Mouse (Mus musculus): ENCODE results near the gene Fem1a. TPM values are rescaled to one million over a fixed set of nuclear protein-coding genes. Genes with fewer than 3 reads are reported as not detected.

Gene Fem1a
- total and polyA plus RNA-seq, 2 experiments from 2014 or later, result 37.1 to 82.1 TPM

- no peak overlapping the region for H3K4me2 ChIP-seq (ENCODE audit: low read depth, low read length)
- peak overlapping the region; percentile 90 for H3K27ac ChIP-seq (ENCODE audit: low read depth)
- DNase-seq (ENCODE audit: low spot score), result peak; percentile 63
- H3K36me3 ChIP-seq (replicated peaks; ENCODE audit: control insufficient read depth, insufficient read depth, low read length), result no peaks in the 10 kb centered on the region; the same call in 1 of the 2 replicates
- H3K4me1 ChIP-seq (ENCODE audit: control insufficient read depth, insufficient read depth), result peaks cover 15% of the 10 kb centered on the region; the same call in 1 of the 2 replicates
- H3K4me3 ChIP-seq (ENCODE audit: low read depth, low read length), result no peak overlapping the region
- no peaks in the 10 kb centered on the region for H3K9me3 ChIP-seq (replicated peaks; ENCODE audit: control insufficient read depth, low read length)
- 26% methylated on average over 3 of the region's 3 CpGs for WGBS
- TF ChIP-seq EP300 (IDR thresholded peaks at IDR 0.05; ENCODE audit: low read depth) (peak; percentile 74), CTCF (IDR thresholded peaks at IDR 0.05; ENCODE audit: low read depth) (no peak)
- no peaks in the 10 kb centered on the region for H3K27me3 ChIP-seq (ENCODE audit: control insufficient read depth, insufficient read depth, low read length)
- H3K9ac ChIP-seq (replicated peaks; ENCODE audit: low read depth, low read length), result no peak overlapping the region
- no peak for ATAC-seq (ENCODE audit: insufficient read depth, low read depth)
These were observed 36.8 kb upstream of the Fem1a start for GRCm38 (mm10) chr17:56219805-56220204.

- DNase-seq (ENCODE audit: low spot score) (no peak), ATAC-seq (ENCODE audit: insufficient read depth, low read depth) (no peak)
- no peak overlapping the region for H3K4me3 ChIP-seq (ENCODE audit: low read depth, low read length)
- TF ChIP-seq CTCF (IDR thresholded peaks at IDR 0.05; ENCODE audit: low read depth), result no peak
- no peak for TF ChIP-seq EP300 (IDR thresholded peaks at IDR 0.05; ENCODE audit: low read depth)
- H3K4me1 ChIP-seq (ENCODE audit: control insufficient read depth, insufficient read depth), result no peaks in the 10 kb centered on the region
- WGBS, result 33% methylated on average over 1 of the region's 1 CpGs
- H3K9ac ChIP-seq (replicated peaks; ENCODE audit: low read depth, low read length), result no peak overlapping the region
- no peaks in the 10 kb centered on the region for H3K36me3 ChIP-seq (replicated peaks; ENCODE audit: control insufficient read depth, insufficient read depth, low read length)
- no peaks in the 10 kb centered on the region for H3K27me3 ChIP-seq (ENCODE audit: control insufficient read depth, insufficient read depth, low read length)
- H3K9me3 ChIP-seq (replicated peaks; ENCODE audit: control insufficient read depth, low read length), result no peaks in the 10 kb centered on the region
- no peak overlapping the region for H3K4me2 ChIP-seq (ENCODE audit: low read depth, low read length)
- no peak overlapping the region for H3K27ac ChIP-seq (ENCODE audit: low read depth)
These were observed 31.7 kb upstream of the Fem1a start for GRCm38 (mm10) chr17:56224916-56225315.

GRCm38 (mm10) chr17:56226566-56226965 is 30.0 kb upstream of the Fem1a start:
- TF ChIP-seq CTCF (IDR thresholded peaks at IDR 0.05; ENCODE audit: low read depth) (no peak), EP300 (IDR thresholded peaks at IDR 0.05; ENCODE audit: low read depth) (no peak)
- H3K4me2 ChIP-seq (ENCODE audit: low read depth, low read length), result no peak overlapping the region
- H3K4me1 ChIP-seq (ENCODE audit: control insufficient read depth, insufficient read depth), result no peaks in the 10 kb centered on the region
- H3K27me3 ChIP-seq (ENCODE audit: control insufficient read depth, insufficient read depth, low read length), result no peaks in the 10 kb centered on the region
- H3K9ac ChIP-seq (replicated peaks; ENCODE audit: low read depth, low read length), result no peak overlapping the region
- no peak for ATAC-seq (ENCODE audit: insufficient read depth, low read depth)
- DNase-seq (ENCODE audit: low spot score), result no peak
- 54% methylated on average over 3 of the region's 3 CpGs for WGBS
- H3K4me3 ChIP-seq (ENCODE audit: low read depth, low read length), result no peak overlapping the region
- no peak overlapping the region for H3K27ac ChIP-seq (ENCODE audit: low read depth)
- H3K9me3 ChIP-seq (replicated peaks; ENCODE audit: control insufficient read depth, low read length), result no peaks in the 10 kb centered on the region
- no peaks in the 10 kb centered on the region for H3K36me3 ChIP-seq (replicated peaks; ENCODE audit: control insufficient read depth, insufficient read depth, low read length)

- TF ChIP-seq EP300 (IDR thresholded peaks at IDR 0.05; ENCODE audit: low read depth), result no peak
- TF ChIP-seq CTCF (IDR thresholded peaks at IDR 0.05; ENCODE audit: low read depth), result no peak
- no peak for DNase-seq (ENCODE audit: low spot score)
- no peak overlapping the region for H3K4me2 ChIP-seq (ENCODE audit: low read depth, low read length)
- no peaks in the 10 kb centered on the region for H3K27me3 ChIP-seq (ENCODE audit: control insufficient read depth, insufficient read depth, low read length)
- WGBS, result 60% methylated on average over 10 of the region's 10 CpGs
- no peak overlapping the region for H3K9ac ChIP-seq (replicated peaks; ENCODE audit: low read depth, low read length)
- ATAC-seq (ENCODE audit: insufficient read depth, low read depth), result no peak
- H3K27ac ChIP-seq (ENCODE audit: low read depth), result no peak overlapping the region
- no peaks in the 10 kb centered on the region for H3K4me1 ChIP-seq (ENCODE audit: control insufficient read depth, insufficient read depth)
- H3K9me3 ChIP-seq (replicated peaks; ENCODE audit: control insufficient read depth, low read length), result no peaks in the 10 kb centered on the region
- no peaks in the 10 kb centered on the region for H3K36me3 ChIP-seq (replicated peaks; ENCODE audit: control insufficient read depth, insufficient read depth, low read length)
- H3K4me3 ChIP-seq (ENCODE audit: low read depth, low read length), result no peak overlapping the region
These were observed 26.7 kb upstream of the Fem1a start for GRCm38 (mm10) chr17:56229943-56230342.

GRCm38 (mm10) chr17:56233389-56233788 is 23.2 kb upstream of the Fem1a start:
- Histone ChIP-seq H3K4me1 (ENCODE audit: control insufficient read depth, insufficient read depth) (no peaks in the 10 kb centered on the region), H3K9me3 (replicated peaks; ENCODE audit: control insufficient read depth, low read length) (no peaks in the 10 kb centered on the region), H3K27me3 (ENCODE audit: control insufficient read depth, insufficient read depth, low read length) (no peaks in the 10 kb centered on the region), H3K9ac (replicated peaks; ENCODE audit: low read depth, low read length) (no peak overlapping the region), H3K27ac (ENCODE audit: low read depth) (no peak overlapping the region), H3K4me2 (ENCODE audit: low read depth, low read length) (no peak overlapping the region), H3K4me3 (ENCODE audit: low read depth, low read length) (no peak overlapping the region), H3K36me3 (replicated peaks; ENCODE audit: control insufficient read depth, insufficient read depth, low read length) (no peaks in the 10 kb centered on the region)
- DNase-seq (ENCODE audit: low spot score) (no peak), ATAC-seq (ENCODE audit: insufficient read depth, low read depth) (no peak)
- no peak for TF ChIP-seq EP300 (IDR thresholded peaks at IDR 0.05; ENCODE audit: low read depth)
- TF ChIP-seq CTCF (IDR thresholded peaks at IDR 0.05; ENCODE audit: low read depth), result no peak
- 61% methylated on average over 8 of the region's 8 CpGs for WGBS

- WGBS, result 2% methylated on average over 14 of the region's 14 CpGs
- Histone ChIP-seq H3K4me3 (ENCODE audit: low read depth, low read length) (no peak overlapping the region), H3K27ac (ENCODE audit: low read depth) (no peak overlapping the region), H3K27me3 (ENCODE audit: control insufficient read depth, insufficient read depth, low read length) (no peaks in the 10 kb centered on the region), H3K9me3 (replicated peaks; ENCODE audit: control insufficient read depth, low read length) (no peaks in the 10 kb centered on the region), H3K4me2 (ENCODE audit: low read depth, low read length) (no peak overlapping the region), H3K4me1 (ENCODE audit: control insufficient read depth, insufficient read depth) (no peaks in the 10 kb centered on the region), H3K36me3 (replicated peaks; ENCODE audit: control insufficient read depth, insufficient read depth, low read length) (no peaks in the 10 kb centered on the region), H3K9ac (replicated peaks; ENCODE audit: low read depth, low read length) (no peak overlapping the region)
- peak; percentile 57 for DNase-seq (ENCODE audit: low spot score)
- ATAC-seq (ENCODE audit: insufficient read depth, low read depth), result peak; percentile 69; the same call in 1 of the 2 replicates
- TF ChIP-seq EP300 (IDR thresholded peaks at IDR 0.05; ENCODE audit: low read depth) (no peak), CTCF (IDR thresholded peaks at IDR 0.05; ENCODE audit: low read depth) (no peak)
These were observed 22.7 kb upstream of the Fem1a start for GRCm38 (mm10) chr17:56233818-56234469.
